Mouse (Mus musculus): ENCODE data around the gene Wdr20. TPM values are rescaled to one million over a fixed set of nuclear protein-coding genes. Genes with fewer than 3 reads are reported as not detected.
"Not testable (repeated sequence)": the region's sequence is repeated elsewhere in the genome, so short reads cannot be mapped to it uniquely, and the experiment has no call there.

Gene Wdr20
- polyA plus RNA-seq, 1 experiment = 13.1 TPM

DNA sequence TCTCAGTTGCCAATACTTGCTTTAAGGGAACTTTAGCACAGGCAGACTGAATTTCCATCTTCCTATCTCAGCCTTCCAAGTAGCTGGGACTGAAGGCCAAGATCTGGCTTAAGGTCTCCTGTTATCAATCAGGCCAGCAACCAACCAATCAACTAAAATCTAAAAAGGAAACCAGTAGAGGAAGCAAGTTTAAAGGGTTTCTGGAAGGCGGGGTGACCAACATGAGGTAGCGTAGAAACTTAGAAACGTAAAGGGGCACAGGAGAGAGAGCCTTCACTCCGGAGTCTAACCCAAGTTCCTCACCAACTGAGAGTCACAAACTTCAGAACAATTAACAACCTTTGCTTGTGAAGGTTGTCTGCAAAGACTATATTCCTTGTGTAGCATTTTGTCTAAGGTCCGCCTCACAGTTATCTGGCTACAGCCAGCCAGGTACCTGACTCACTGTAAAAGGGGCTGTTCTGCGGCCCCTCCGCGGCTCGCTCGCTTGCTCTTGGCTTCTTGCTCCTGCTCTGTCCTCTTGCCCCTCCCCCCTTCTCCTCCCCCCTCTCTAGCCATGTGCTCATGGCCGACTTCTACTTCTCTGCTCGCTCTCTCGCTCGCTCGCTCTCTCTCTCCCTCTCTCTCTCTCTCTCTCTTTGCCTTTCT is 39.1 kb upstream of the Wdr20 start:
- H3K4me3 ChIP-seq (replicated peaks) = peak overlapping the region; percentile 87
- H3K27me3 ChIP-seq (replicated peaks) = no peaks in the 10 kb centered on the region
- TF ChIP-seq FLI1 (IDR thresholded peaks at IDR 0.05; ENCODE audit: low read length) (no peak), GATA1 (IDR thresholded peaks at IDR 0.05; ENCODE audit: borderline replicate concordance, low read length) (no peak)
- peaks cover 79% of the 10 kb centered on the region for H3K4me1 ChIP-seq
- H3K9me3 ChIP-seq = no peaks in the 10 kb centered on the region
- H3K36me3 ChIP-seq (replicated peaks; ENCODE audit: low read length) = peaks cover 11% of the 10 kb centered on the region

DNA sequence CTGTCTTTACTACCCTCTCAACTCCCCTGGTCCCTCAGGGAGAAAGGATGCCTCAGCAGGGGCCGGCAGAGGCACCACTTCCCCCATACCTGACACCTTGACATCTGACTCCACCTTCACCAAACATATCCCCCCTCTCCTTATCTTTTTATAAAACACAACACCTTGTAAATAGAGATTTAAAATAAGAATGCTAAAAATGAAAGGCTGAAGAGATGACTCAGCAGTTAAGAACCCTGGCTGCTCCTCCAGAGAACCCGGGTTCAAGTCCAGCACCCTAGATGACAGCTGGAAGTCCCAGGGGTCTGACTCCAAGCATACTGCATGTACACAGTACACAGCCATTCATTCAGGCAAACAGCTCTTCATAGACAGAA is 38.6 kb upstream of the Wdr20 start:
- Histone ChIP-seq H3K36me3 (replicated peaks; ENCODE audit: low read length) (peaks cover 8% of the 10 kb centered on the region), H3K9me3 (no peaks in the 10 kb centered on the region), H3K4me3 (replicated peaks) (peak overlapping the region; percentile 87), H3K27me3 (replicated peaks) (no peaks in the 10 kb centered on the region), H3K4me1 (peaks cover 84% of the 10 kb centered on the region)
- TF ChIP-seq GATA1 (IDR thresholded peaks at IDR 0.05; ENCODE audit: borderline replicate concordance, low read length) = no peak
- no peak for TF ChIP-seq FLI1 (IDR thresholded peaks at IDR 0.05; ENCODE audit: low read length)

DNA sequence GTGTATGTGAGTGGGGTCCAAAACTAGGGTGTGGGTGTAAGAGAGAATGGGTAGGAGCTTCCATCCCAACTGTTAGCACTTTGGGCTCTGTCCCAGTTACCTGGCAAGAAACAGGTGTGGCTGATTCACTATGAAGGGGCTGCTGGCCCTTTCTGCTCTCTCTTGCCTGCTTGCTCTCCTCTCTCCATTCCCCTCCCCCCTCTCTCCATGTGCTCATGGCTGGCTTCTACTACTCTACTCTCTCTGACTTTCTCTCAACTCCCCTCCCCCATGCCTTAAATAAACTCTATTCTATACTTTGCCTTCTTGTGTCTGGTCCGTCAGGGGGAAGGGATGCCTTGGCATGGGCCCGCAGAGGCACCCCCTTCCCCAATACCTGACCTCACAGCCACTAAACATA is 37.0 kb upstream of the Wdr20 start:
- H3K4me1 ChIP-seq = peaks cover 87% of the 10 kb centered on the region
- H3K27me3 ChIP-seq (replicated peaks) = no peaks in the 10 kb centered on the region

DNA sequence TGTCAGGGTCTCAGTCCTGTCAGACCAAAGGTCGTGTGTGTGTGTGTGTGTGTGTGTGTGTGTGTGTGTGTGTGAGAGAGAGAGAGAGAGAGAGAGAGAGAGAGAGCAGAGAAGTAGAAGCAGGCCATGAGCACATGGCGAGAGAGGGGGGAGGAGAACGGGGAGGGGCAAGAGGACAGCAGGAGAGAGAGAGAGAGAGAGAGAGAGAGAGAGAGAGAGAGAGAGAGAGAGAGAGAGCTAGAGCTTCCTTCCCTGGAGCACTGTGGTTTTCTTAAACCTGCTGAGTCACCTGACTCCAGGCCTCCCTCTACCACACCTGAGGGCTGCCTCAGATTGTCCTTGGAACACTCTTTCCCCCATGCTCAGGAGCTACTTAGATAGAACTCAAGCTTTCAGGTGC is 36.4 kb upstream of the Wdr20 start:
- H3K27me3 ChIP-seq (replicated peaks); H3K9me3 ChIP-seq; H3K36me3 ChIP-seq (replicated peaks; ENCODE audit: low read length): not testable (repeated sequence)
- peaks cover 92% of the 10 kb centered on the region for H3K4me1 ChIP-seq
- peak overlapping the region; percentile 72 for H3K4me3 ChIP-seq (replicated peaks)

More for the DNA sequence above, 37.0 kb upstream of the Wdr20 start:
- Histone ChIP-seq H3K4me3 (replicated peaks) (peak overlapping the region; percentile 72), H3K36me3 (replicated peaks; ENCODE audit: low read length) (no peaks in the 10 kb centered on the region), H3K9me3 (no peaks in the 10 kb centered on the region)
- no peak for TF ChIP-seq FLI1 (IDR thresholded peaks at IDR 0.05; ENCODE audit: low read length)

DNA sequence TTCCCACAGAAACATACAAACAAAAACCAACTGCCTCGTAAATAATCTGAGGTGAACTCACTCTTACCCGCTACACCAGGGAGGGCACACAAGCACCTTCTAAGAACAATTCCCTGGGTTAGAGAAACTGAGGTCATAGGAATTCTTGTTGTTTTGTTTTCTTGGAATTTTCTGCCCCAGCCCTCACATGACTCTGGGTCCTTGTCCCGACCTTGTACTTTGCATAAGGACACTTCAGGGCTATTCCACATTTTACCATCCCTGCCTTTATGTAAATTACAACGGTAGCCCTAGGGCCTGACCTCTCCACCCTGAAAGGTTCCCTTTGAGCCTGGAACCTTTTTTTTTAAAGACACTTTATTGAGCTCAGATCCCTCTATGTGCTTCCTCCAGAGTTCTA is 35.2 kb upstream of the Wdr20 start, which contains the start of gene Hsp90aa1:
Hsp90aa1 (minus strand) TSS at position 173 of the 400 bp plus-strand sequence.
- Histone ChIP-seq H3K4me3 (replicated peaks) (peak within 1 kb of the TSS; percentile 82), H3K27me3 (replicated peaks) (no peaks in the 10 kb centered on the region), H3K4me1 (peaks cover 94% of the 10 kb centered on the region), H3K36me3 (replicated peaks; ENCODE audit: low read length) (no peaks in the 10 kb centered on the region), H3K9me3 (no peaks in the 10 kb centered on the region)
- no peak for TF ChIP-seq GATA1 (IDR thresholded peaks at IDR 0.05; ENCODE audit: borderline replicate concordance, low read length)
- TF ChIP-seq FLI1 (IDR thresholded peaks at IDR 0.05; ENCODE audit: low read length) = no peak

DNA sequence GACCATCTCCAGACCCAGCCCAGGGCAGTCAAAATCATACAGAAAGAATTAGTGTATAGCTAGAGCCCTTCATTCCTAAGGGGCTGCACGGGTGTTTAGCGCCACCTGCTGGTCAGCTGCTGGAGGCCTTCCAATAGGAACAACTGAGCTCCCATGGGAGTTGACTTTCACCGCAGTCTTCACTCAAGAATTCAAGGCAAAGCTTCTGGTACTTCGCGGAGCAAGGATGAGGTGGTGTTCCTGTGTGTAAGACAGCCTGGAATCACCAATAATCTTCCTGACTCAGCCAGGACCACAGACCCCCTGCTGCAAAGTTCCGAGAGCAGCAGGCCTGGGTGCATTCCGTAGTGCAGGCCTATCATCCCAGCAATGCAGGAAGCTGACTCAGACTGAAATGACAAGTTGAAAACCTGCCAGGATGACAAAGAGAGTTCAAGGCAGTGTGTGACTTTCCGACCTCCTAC is 34.7 kb upstream of the Wdr20 start:
- peak overlapping the region; percentile 82 for H3K4me3 ChIP-seq (replicated peaks)
- H3K9me3 ChIP-seq = no peaks in the 10 kb centered on the region
- no peaks in the 10 kb centered on the region for H3K36me3 ChIP-seq (replicated peaks; ENCODE audit: low read length)
- peaks cover 93% of the 10 kb centered on the region for H3K4me1 ChIP-seq
- no peak for TF ChIP-seq FLI1 (IDR thresholded peaks at IDR 0.05; ENCODE audit: low read length)
- no peaks in the 10 kb centered on the region for H3K27me3 ChIP-seq (replicated peaks)

DNA sequence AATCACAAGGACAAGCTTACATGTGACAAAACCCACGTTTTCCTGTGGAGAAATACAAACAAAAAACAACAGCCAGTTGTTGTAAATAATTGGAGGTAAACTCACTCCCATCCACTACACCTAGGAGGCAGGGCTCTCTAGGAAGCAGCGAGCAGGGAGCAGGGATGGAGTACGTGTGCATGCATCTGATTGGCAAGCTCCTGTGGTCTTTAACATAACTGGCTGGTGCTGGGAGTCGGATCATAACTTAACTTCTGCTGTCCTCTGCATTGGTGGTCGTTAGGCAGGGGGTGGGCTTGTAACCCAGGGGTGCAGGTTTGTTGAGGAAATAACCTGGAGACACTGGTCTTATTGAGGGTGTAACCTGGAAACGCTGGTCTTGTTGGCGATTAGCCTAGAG is 34.1 kb upstream of the Wdr20 start:
- Histone ChIP-seq H3K9me3 (no peaks in the 10 kb centered on the region), H3K27me3 (replicated peaks) (no peaks in the 10 kb centered on the region), H3K4me3 (replicated peaks) (peak overlapping the region; percentile 82), H3K4me1 (peaks cover 87% of the 10 kb centered on the region), H3K36me3 (replicated peaks; ENCODE audit: low read length) (no peaks in the 10 kb centered on the region)
- TF ChIP-seq FLI1 (IDR thresholded peaks at IDR 0.05; ENCODE audit: low read length) (no peak), GATA1 (IDR thresholded peaks at IDR 0.05; ENCODE audit: borderline replicate concordance, low read length) (no peak)

DNA sequence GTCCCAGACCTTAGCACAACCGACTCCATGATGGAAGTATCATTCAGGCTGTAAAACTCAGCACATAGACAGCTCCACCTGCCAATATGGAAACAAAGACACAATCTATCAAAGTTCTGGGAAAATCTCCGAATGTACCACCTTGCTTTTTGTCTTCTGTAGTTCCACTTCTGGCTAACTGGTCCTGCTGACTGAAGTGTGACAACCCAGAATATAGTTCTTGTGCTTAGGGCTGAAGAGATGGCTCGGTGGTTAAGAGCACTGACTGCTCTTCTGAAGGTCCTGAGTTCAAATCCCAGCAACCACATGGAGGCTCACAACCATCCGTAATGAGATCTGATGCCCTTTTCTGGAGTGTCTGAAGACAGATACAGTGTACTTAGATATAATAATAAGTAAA is 32.3 kb upstream of the Wdr20 start:
- H3K27me3 ChIP-seq (replicated peaks); H3K4me3 ChIP-seq (replicated peaks); H3K36me3 ChIP-seq (replicated peaks; ENCODE audit: low read length); H3K9me3 ChIP-seq: not testable (repeated sequence)
- peaks cover 76% of the 10 kb centered on the region for H3K4me1 ChIP-seq

DNA sequence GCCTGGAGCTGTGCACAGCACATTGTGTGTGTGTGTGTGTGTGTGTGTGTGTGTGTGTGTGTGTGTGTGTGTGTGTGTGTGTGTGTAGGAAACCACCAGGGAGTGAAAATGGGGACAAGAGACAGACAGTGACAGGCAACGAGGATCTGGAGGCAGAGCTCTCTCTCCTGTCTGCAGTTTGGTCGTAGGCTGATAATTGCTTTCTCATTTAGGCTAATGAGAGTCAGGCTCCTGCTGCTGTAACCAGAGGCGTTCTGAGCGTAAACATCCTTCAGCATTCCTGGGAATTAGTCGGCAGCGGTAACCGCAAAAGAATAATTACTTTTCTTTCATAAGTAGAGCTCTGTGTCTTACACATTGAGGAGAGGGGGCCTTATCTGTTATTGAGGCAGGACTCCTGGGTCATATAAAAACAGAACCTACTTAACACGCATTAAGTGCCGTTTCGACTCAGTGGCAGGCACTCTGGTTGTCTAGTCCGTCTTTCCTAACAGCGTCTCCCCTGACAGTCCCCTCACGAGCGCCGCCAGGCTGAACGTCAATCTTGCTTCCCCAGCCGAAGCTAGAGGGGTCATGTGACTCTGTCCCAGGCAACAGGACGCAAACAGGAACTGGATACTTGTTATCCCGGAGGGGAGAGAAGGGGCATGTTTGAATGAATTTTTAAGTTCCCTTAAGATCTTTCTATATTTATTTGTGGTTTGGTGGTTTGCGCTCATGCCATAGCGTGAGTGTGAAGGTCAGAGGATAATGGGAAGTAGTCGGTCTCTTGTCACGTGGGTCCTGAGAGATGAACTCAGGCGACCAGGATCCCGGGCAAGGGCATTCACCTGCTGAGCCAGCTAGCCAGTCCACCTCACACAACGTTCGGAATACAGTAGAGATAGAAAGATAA is 31.2 kb upstream of the Wdr20 start:
- peaks cover 2% of the 10 kb centered on the region for H3K27me3 ChIP-seq (replicated peaks)
- no peaks in the 10 kb centered on the region for H3K9me3 ChIP-seq
- no peak for TF ChIP-seq GATA1 (IDR thresholded peaks at IDR 0.05; ENCODE audit: borderline replicate concordance, low read length)
- TF ChIP-seq FLI1 (IDR thresholded peaks at IDR 0.05; ENCODE audit: low read length) = no peak
- H3K4me3 ChIP-seq (replicated peaks) = peak overlapping the region; percentile 89
- H3K36me3 ChIP-seq (replicated peaks; ENCODE audit: low read length) = no peaks in the 10 kb centered on the region
- H3K4me1 ChIP-seq = peaks cover 67% of the 10 kb centered on the region

DNA sequence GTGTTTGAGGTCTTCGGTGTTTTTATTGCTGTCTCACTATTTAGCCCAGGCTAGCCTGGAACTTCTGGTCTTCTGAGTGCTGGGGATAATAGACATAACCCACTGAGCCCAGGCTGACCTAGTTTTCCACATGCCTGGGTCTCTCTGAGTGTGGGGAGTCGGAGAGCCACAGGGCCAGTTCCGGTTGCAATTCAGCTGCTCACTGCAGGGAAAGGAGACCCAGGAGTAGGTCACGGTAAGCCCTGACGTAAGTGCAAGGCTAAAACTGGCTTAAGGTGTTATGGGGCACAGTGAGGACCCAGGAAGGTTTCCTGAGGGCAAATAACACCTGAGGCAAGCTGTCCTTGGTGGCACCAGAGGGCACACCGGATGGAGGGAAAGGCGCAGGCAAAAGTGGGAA is 30.3 kb upstream of the Wdr20 start:
- Histone ChIP-seq H3K27me3 (replicated peaks) (peaks cover 2% of the 10 kb centered on the region), H3K4me1 (peaks cover 59% of the 10 kb centered on the region), H3K9me3 (no peaks in the 10 kb centered on the region), H3K4me3 (replicated peaks) (no peak overlapping the region), H3K36me3 (replicated peaks; ENCODE audit: low read length) (no peaks in the 10 kb centered on the region)
- no peak for TF ChIP-seq FLI1 (IDR thresholded peaks at IDR 0.05; ENCODE audit: low read length)
- TF ChIP-seq GATA1 (IDR thresholded peaks at IDR 0.05; ENCODE audit: borderline replicate concordance, low read length) = no peak
